Mouse (Mus musculus): ENCODE data around the gene Pcdh15. TPM values are rescaled to one million over a fixed set of nuclear protein-coding genes. Genes with fewer than 3 reads are reported as not detected.

The Pcdh15 gene
- polyA plus RNA-seq, 1 experiment = 0.16 TPM

GRCm38 (mm10) chr10:73333426-73333825, 234.3 kb downstream of the Pcdh15 start:
- WGBS = 77% methylated on average over 1 of the region's 1 CpGs
- no peaks in the 10 kb centered on the region for H3K27me3 ChIP-seq (replicated peaks; ENCODE audit: control insufficient read depth, insufficient read depth, low read length)
- no peak overlapping the region for H3K4me3 ChIP-seq (ENCODE audit: insufficient read depth, low read depth, low read length)
- TF ChIP-seq POLR2A (IDR thresholded peaks at IDR 0.05; ENCODE audit: low read depth, low read length) = no peak
- TF ChIP-seq CTCF (conservative IDR thresholded peaks at IDR 0.05; ENCODE audit: insufficient read depth, insufficient read length, low read depth, low read length) = no peak
- no peak overlapping the region for H3K27ac ChIP-seq (ENCODE audit: insufficient read depth, low read depth, low read length)
- no peaks in the 10 kb centered on the region for H3K4me1 ChIP-seq (ENCODE audit: control insufficient read depth, insufficient read depth, low read length)
- no peak for DNase-seq
- H3K36me3 ChIP-seq (ENCODE audit: control insufficient read depth, insufficient read depth, low read length) = no peaks in the 10 kb centered on the region

- Histone ChIP-seq H3K27ac (ENCODE audit: insufficient read depth, low read depth, low read length) (no peak overlapping the region), H3K4me3 (ENCODE audit: insufficient read depth, low read depth, low read length) (no peak overlapping the region), H3K27me3 (replicated peaks; ENCODE audit: control insufficient read depth, insufficient read depth, low read length) (no peaks in the 10 kb centered on the region), H3K36me3 (ENCODE audit: control insufficient read depth, insufficient read depth, low read length) (no peaks in the 10 kb centered on the region), H3K4me1 (ENCODE audit: control insufficient read depth, insufficient read depth, low read length) (no peaks in the 10 kb centered on the region)
- no peak for TF ChIP-seq CTCF (conservative IDR thresholded peaks at IDR 0.05; ENCODE audit: insufficient read depth, insufficient read length, low read depth, low read length)
- no peak for TF ChIP-seq POLR2A (IDR thresholded peaks at IDR 0.05; ENCODE audit: low read depth, low read length)
- DNase-seq = no peak
- WGBS = 76% methylated on average over 2 of the region's 2 CpGs
Observed at GRCm38 (mm10) chr10:73379001-73379400, 279.9 kb downstream of the Pcdh15 start.

- H3K4me3 ChIP-seq (ENCODE audit: insufficient read depth, low read depth, low read length) = no peak overlapping the region
- H3K4me1 ChIP-seq (ENCODE audit: control insufficient read depth, insufficient read depth, low read length) = no peaks in the 10 kb centered on the region
- 86% methylated on average over 2 of the region's 2 CpGs for WGBS
- H3K27me3 ChIP-seq (replicated peaks; ENCODE audit: control insufficient read depth, insufficient read depth, low read length) = no peaks in the 10 kb centered on the region
- no peak overlapping the region for H3K27ac ChIP-seq (ENCODE audit: insufficient read depth, low read depth, low read length)
- TF ChIP-seq CTCF (conservative IDR thresholded peaks at IDR 0.05; ENCODE audit: insufficient read depth, insufficient read length, low read depth, low read length) (no peak), POLR2A (IDR thresholded peaks at IDR 0.05; ENCODE audit: low read depth, low read length) (no peak)
- DNase-seq = no peak
- H3K36me3 ChIP-seq (ENCODE audit: control insufficient read depth, insufficient read depth, low read length) = no peaks in the 10 kb centered on the region
Observed at GRCm38 (mm10) chr10:73384003-73384402, 284.9 kb downstream of the Pcdh15 start.

- Histone ChIP-seq H3K36me3 (ENCODE audit: control insufficient read depth, insufficient read depth, low read length) (no peaks in the 10 kb centered on the region), H3K4me1 (ENCODE audit: control insufficient read depth, insufficient read depth, low read length) (no peaks in the 10 kb centered on the region), H3K4me3 (ENCODE audit: insufficient read depth, low read depth, low read length) (no peak overlapping the region), H3K27me3 (replicated peaks; ENCODE audit: control insufficient read depth, insufficient read depth, low read length) (no peaks in the 10 kb centered on the region), H3K27ac (ENCODE audit: insufficient read depth, low read depth, low read length) (no peak overlapping the region)
- WGBS = 75% methylated on average over 1 of the region's 1 CpGs
- TF ChIP-seq POLR2A (IDR thresholded peaks at IDR 0.05; ENCODE audit: low read depth, low read length) (no peak), CTCF (conservative IDR thresholded peaks at IDR 0.05; ENCODE audit: insufficient read depth, insufficient read length, low read depth, low read length) (peak; percentile 33; the same call in 1 of the 2 replicates)
- no peak for DNase-seq
Observed at GRCm38 (mm10) chr10:73400426-73400825, 301.3 kb downstream of the Pcdh15 start.

- WGBS = 57% methylated on average over 3 of the region's 3 CpGs
- Histone ChIP-seq H3K4me1 (ENCODE audit: control insufficient read depth, insufficient read depth, low read length) (no peaks in the 10 kb centered on the region), H3K4me3 (ENCODE audit: insufficient read depth, low read depth, low read length) (no peak overlapping the region), H3K36me3 (ENCODE audit: control insufficient read depth, insufficient read depth, low read length) (no peaks in the 10 kb centered on the region), H3K27ac (ENCODE audit: insufficient read depth, low read depth, low read length) (no peak overlapping the region), H3K27me3 (replicated peaks; ENCODE audit: control insufficient read depth, insufficient read depth, low read length) (no peaks in the 10 kb centered on the region)
- no peak for DNase-seq
- TF ChIP-seq POLR2A (IDR thresholded peaks at IDR 0.05; ENCODE audit: low read depth, low read length) = no peak
- TF ChIP-seq CTCF (conservative IDR thresholded peaks at IDR 0.05; ENCODE audit: insufficient read depth, insufficient read length, low read depth, low read length) = no peak
Observed at GRCm38 (mm10) chr10:73425408-73425807, 326.3 kb downstream of the Pcdh15 start.

- DNase-seq = no peak
- Histone ChIP-seq H3K4me1 (ENCODE audit: control insufficient read depth, insufficient read depth, low read length) (no peaks in the 10 kb centered on the region), H3K27ac (ENCODE audit: insufficient read depth, low read depth, low read length) (no peak overlapping the region), H3K27me3 (replicated peaks; ENCODE audit: control insufficient read depth, insufficient read depth, low read length) (no peaks in the 10 kb centered on the region), H3K4me3 (ENCODE audit: insufficient read depth, low read depth, low read length) (no peak overlapping the region), H3K36me3 (ENCODE audit: control insufficient read depth, insufficient read depth, low read length) (no peaks in the 10 kb centered on the region)
- TF ChIP-seq POLR2A (IDR thresholded peaks at IDR 0.05; ENCODE audit: low read depth, low read length) (no peak), CTCF (conservative IDR thresholded peaks at IDR 0.05; ENCODE audit: insufficient read depth, insufficient read length, low read depth, low read length) (no peak)
- 91% methylated on average over 3 of the region's 3 CpGs for WGBS
Observed at GRCm38 (mm10) chr10:73431345-73431744, 332.2 kb downstream of the Pcdh15 start.

- no peaks in the 10 kb centered on the region for H3K4me1 ChIP-seq (ENCODE audit: control insufficient read depth, insufficient read depth, low read length)
- no peak overlapping the region for H3K27ac ChIP-seq (ENCODE audit: insufficient read depth, low read depth, low read length)
- H3K36me3 ChIP-seq (ENCODE audit: control insufficient read depth, insufficient read depth, low read length) = no peaks in the 10 kb centered on the region
- no peak overlapping the region for H3K4me3 ChIP-seq (ENCODE audit: insufficient read depth, low read depth, low read length)
- DNase-seq = no peak
- WGBS = 21% methylated on average over 2 of the region's 2 CpGs
- H3K27me3 ChIP-seq (replicated peaks; ENCODE audit: control insufficient read depth, insufficient read depth, low read length) = no peaks in the 10 kb centered on the region
- TF ChIP-seq CTCF (conservative IDR thresholded peaks at IDR 0.05; ENCODE audit: insufficient read depth, insufficient read length, low read depth, low read length) = no peak
- no peak for TF ChIP-seq POLR2A (IDR thresholded peaks at IDR 0.05; ENCODE audit: low read depth, low read length)
Observed at GRCm38 (mm10) chr10:73484082-73484481, 384.9 kb downstream of the Pcdh15 start.
